Mouse (Mus musculus): ENCODE measurements around the gene Otog. TPM values are rescaled to one million over a fixed set of nuclear protein-coding genes. Genes with fewer than 3 reads are reported as not detected.

Gene Otog
- polyA plus RNA-seq, 2 experiments = not detected

DNA sequence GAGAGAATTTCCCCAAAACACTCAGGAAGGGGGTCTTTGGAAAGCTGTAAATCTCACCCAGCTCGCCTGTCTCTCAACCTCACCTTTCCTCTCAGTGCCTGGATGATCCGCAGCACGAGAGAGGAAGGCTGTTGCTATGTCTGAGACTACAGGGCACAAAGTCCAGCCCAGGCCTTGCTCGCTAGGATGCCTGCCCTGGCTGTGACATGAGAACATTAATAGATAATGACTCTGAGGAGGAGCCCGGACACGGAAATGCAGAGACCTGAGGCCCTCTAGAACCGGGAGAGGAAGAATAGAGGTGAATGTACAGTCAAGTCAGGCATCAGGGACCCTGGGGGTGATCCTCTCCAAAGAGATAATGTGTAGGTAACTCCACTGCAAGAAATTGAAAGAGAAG, 3.6 kb upstream of the Otog start:
- H3K9ac ChIP-seq (replicated peaks) = no peak overlapping the region
- H3K4me2 ChIP-seq (ENCODE audit: low read depth) = no peak overlapping the region
- ATAC-seq (ENCODE audit: insufficient read depth) (no peak), DNase-seq (ENCODE audit: low read depth in 3 of 3, low spot score in 3 of 3) (no peak)
- WGBS (ENCODE audit: insufficient replicate concordance) = 55% methylated on average over 7 of the region's 7 CpGs
- H3K36me3 ChIP-seq (replicated peaks; ENCODE audit: control insufficient read depth, insufficient read depth, low read depth) = no peaks in the 10 kb centered on the region
- no peaks in the 10 kb centered on the region for H3K9me3 ChIP-seq (ENCODE audit: control insufficient read depth, low read length)
- H3K27ac ChIP-seq = no peak overlapping the region
- no peak overlapping the region for H3K4me3 ChIP-seq (ENCODE audit: insufficient read depth in 1 of 2, low read depth in 2 of 2, low read length in 2 of 2)
- TF ChIP-seq EP300 (IDR thresholded peaks at IDR 0.05; ENCODE audit: low read depth) (no peak), CTCF (IDR thresholded peaks at IDR 0.05; ENCODE audit: low read depth) (no peak)
- no peaks in the 10 kb centered on the region for H3K27me3 ChIP-seq (ENCODE audit: control insufficient read depth, insufficient read depth, low read length)
- no peaks in the 10 kb centered on the region for H3K4me1 ChIP-seq (replicated peaks; ENCODE audit: control insufficient read depth in 2 of 2, insufficient read depth in 2 of 2, low read length in 1 of 2)

DNA sequence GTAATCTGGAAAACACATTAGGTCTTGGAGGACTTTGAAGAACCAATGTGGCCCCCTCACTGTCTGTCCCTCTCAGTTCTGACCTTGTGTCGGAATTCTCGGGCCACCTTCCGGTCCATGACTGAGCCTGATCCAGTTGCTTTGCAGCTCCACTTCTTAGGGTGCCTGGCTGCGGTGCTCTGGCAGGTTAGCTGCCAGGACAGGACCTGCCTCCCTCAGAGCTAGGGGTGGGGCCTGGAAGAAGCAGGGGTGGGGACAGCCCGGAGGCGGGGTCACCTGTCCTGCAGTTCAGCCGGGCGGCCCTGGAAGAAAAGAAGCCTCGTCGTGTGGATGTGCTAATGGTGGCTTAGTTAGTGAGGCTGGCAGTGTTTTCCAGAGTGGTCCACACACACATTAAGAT, 2.4 kb upstream of the Otog start, which contains the start of gene Ush1c:
Gene Ush1c (minus strand): TSS at position 158 of the 400 bp plus-strand sequence.
- no peaks in the 10 kb centered on the region for H3K27me3 ChIP-seq (ENCODE audit: control insufficient read depth, insufficient read depth, low read length)
- no peaks in the 10 kb centered on the region for H3K4me1 ChIP-seq (replicated peaks; ENCODE audit: control insufficient read depth in 2 of 2, insufficient read depth in 2 of 2, low read length in 1 of 2)
- H3K9ac ChIP-seq (replicated peaks) = no peak within 1 kb of the TSS
- ATAC-seq (ENCODE audit: insufficient read depth) = no peak
- no peak within 1 kb of the TSS for H3K27ac ChIP-seq
- H3K4me2 ChIP-seq (ENCODE audit: low read depth) = no peak within 1 kb of the TSS
- no peaks in the 10 kb centered on the region for H3K36me3 ChIP-seq (replicated peaks; ENCODE audit: control insufficient read depth, insufficient read depth, low read depth)
- TF ChIP-seq EP300 (IDR thresholded peaks at IDR 0.05; ENCODE audit: low read depth) (no peak), CTCF (IDR thresholded peaks at IDR 0.05; ENCODE audit: low read depth) (no peak)
- no peak for DNase-seq (ENCODE audit: low read depth in 3 of 3, low spot score in 3 of 3)
- H3K9me3 ChIP-seq (ENCODE audit: control insufficient read depth, low read length) = no peaks in the 10 kb centered on the region
- H3K4me3 ChIP-seq (ENCODE audit: insufficient read depth in 1 of 2, low read depth in 2 of 2, low read length in 2 of 2) = no peak within 1 kb of the TSS
- 26% methylated on average over 10 of the region's 10 CpGs for WGBS (ENCODE audit: insufficient replicate concordance)

DNA sequence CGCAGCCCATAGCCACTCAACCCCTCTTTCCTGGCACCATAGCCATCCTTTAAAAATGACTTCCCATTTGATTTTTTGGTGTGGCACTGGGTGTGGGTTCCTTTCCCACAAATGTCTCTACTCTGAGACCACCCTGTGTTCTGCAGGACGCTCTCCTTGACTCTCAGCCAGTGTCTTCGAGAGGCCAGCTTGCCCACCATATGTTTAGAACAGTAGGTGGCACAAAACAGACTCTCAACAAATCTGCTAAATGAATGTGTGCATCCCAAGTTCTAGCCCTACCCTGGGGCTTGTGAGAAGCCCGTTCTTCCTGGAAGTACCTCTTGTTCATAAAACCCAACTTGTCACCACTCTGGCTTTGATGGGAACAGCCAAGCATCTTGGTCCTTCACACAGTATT, 696 bp upstream of the Otog start:
- H3K27me3 ChIP-seq (ENCODE audit: control insufficient read depth, insufficient read depth, low read length) = no peaks in the 10 kb centered on the region
- H3K27ac ChIP-seq = no peak overlapping the region
- no peaks in the 10 kb centered on the region for H3K9me3 ChIP-seq (ENCODE audit: control insufficient read depth, low read length)
- no peak for DNase-seq (ENCODE audit: low read depth in 3 of 3, low spot score in 3 of 3)
- H3K4me2 ChIP-seq (ENCODE audit: low read depth) = no peak overlapping the region
- ATAC-seq (ENCODE audit: insufficient read depth) = no peak
- TF ChIP-seq CTCF (IDR thresholded peaks at IDR 0.05; ENCODE audit: low read depth) = no peak
- TF ChIP-seq EP300 (IDR thresholded peaks at IDR 0.05; ENCODE audit: low read depth) = no peak
- 57% methylated on average over 4 of the region's 4 CpGs for WGBS (ENCODE audit: insufficient replicate concordance)
- H3K9ac ChIP-seq (replicated peaks) = no peak overlapping the region
- H3K4me1 ChIP-seq (replicated peaks; ENCODE audit: control insufficient read depth in 2 of 2, insufficient read depth in 2 of 2, low read length in 1 of 2) = no peaks in the 10 kb centered on the region
- no peaks in the 10 kb centered on the region for H3K36me3 ChIP-seq (replicated peaks; ENCODE audit: control insufficient read depth, insufficient read depth, low read depth)
- H3K4me3 ChIP-seq (ENCODE audit: insufficient read depth in 1 of 2, low read depth in 2 of 2, low read length in 2 of 2) = no peak overlapping the region

DNA sequence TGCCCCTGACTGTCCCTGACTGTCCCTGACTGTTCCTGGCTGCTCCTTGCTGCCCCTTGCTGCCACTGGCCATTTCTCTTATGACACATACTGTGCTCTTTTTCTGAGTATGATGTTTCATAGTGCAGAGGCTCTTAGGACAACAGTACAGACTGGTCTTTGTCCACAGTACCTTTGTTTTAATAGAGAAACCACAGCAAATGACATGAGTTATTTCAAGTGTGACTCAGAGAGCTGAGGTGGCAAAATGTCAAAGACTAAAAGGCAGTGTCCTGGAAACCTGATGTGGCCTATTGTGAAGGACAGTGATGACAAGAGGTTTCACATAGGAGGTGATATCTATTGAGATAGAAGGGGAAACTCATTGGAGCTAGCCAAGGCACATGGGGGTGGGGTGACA, 6.1 kb downstream of the Otog start:
- ATAC-seq (ENCODE audit: insufficient read depth) (no peak), DNase-seq (ENCODE audit: low read depth in 3 of 3, low spot score in 3 of 3) (no peak)
- Histone ChIP-seq H3K4me2 (ENCODE audit: low read depth) (no peak overlapping the region), H3K4me3 (ENCODE audit: insufficient read depth in 1 of 2, low read depth in 2 of 2, low read length in 2 of 2) (no peak overlapping the region), H3K36me3 (replicated peaks; ENCODE audit: control insufficient read depth, insufficient read depth, low read depth) (no peaks in the 10 kb centered on the region), H3K9me3 (ENCODE audit: control insufficient read depth, low read length) (no peaks in the 10 kb centered on the region), H3K4me1 (replicated peaks; ENCODE audit: control insufficient read depth in 2 of 2, insufficient read depth in 2 of 2, low read length in 1 of 2) (no peaks in the 10 kb centered on the region), H3K9ac (replicated peaks) (no peak overlapping the region), H3K27ac (no peak overlapping the region), H3K27me3 (ENCODE audit: control insufficient read depth, insufficient read depth, low read length) (no peaks in the 10 kb centered on the region)
- TF ChIP-seq CTCF (IDR thresholded peaks at IDR 0.05; ENCODE audit: low read depth) (no peak), EP300 (IDR thresholded peaks at IDR 0.05; ENCODE audit: low read depth) (no peak)

DNA sequence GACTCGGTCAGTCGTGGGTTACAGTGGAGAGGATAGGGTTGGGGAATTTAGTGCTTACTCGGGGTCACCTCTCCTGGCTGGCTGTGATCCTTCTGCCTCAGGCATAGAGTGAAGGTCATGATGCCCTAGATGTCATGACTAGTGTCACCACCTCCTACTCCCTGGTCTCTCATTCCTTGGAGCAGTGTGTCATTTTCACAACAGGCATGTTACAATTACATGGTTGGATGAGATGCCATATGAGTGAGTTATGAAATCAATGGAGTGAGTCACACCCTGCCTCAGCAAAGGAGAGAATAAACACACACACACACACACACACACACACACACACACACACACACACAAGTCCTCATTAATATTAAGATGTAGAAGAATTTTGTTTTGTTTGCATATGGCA, 6.8 kb downstream of the Otog start:
- H3K9me3 ChIP-seq (ENCODE audit: control insufficient read depth, low read length) = no peaks in the 10 kb centered on the region
- H3K27ac ChIP-seq = no peak overlapping the region
- DNase-seq (ENCODE audit: low read depth in 3 of 3, low spot score in 3 of 3) (no peak), ATAC-seq (ENCODE audit: insufficient read depth) (no peak)
- no peaks in the 10 kb centered on the region for H3K36me3 ChIP-seq (replicated peaks; ENCODE audit: control insufficient read depth, insufficient read depth, low read depth)
- H3K27me3 ChIP-seq (ENCODE audit: control insufficient read depth, insufficient read depth, low read length) = no peaks in the 10 kb centered on the region
- H3K4me2 ChIP-seq (ENCODE audit: low read depth) = no peak overlapping the region
- H3K9ac ChIP-seq (replicated peaks) = no peak overlapping the region
- TF ChIP-seq EP300 (IDR thresholded peaks at IDR 0.05; ENCODE audit: low read depth) (no peak), CTCF (IDR thresholded peaks at IDR 0.05; ENCODE audit: low read depth) (no peak)
- 61% methylated on average over 3 of the region's 3 CpGs for WGBS (ENCODE audit: insufficient replicate concordance)
- no peak overlapping the region for H3K4me3 ChIP-seq (ENCODE audit: insufficient read depth in 1 of 2, low read depth in 2 of 2, low read length in 2 of 2)
- no peaks in the 10 kb centered on the region for H3K4me1 ChIP-seq (replicated peaks; ENCODE audit: control insufficient read depth in 2 of 2, insufficient read depth in 2 of 2, low read length in 1 of 2)

All from liver, embryonic 14.5 days (tissue).